Mouse (Mus musculus): Measurements from ENCODE around the gene Dnaaf5.

The Dnaaf5 gene

DNA sequence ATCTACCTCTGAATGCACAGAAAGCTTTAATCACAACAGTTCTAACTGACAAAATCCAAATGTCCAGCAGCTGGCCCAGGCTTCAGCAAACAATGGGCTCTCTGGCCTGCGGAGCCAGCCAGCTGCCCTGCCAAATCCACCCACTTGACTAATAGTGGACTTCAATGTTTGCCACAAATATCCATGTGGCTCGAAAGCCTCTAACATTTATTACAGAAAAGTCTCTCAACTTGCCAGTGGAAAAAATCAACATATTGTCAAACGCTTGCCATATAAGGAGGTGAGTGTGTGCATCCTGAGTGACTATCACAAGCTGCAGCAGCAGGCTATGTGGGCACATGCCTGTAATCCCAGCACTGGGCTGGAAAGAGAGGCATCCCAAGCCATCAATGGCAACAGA, 48.8 kb downstream of the Dnaaf5 start:
- DNase-seq (ENCODE audit: low read depth, low spot score) = no peak

DNA sequence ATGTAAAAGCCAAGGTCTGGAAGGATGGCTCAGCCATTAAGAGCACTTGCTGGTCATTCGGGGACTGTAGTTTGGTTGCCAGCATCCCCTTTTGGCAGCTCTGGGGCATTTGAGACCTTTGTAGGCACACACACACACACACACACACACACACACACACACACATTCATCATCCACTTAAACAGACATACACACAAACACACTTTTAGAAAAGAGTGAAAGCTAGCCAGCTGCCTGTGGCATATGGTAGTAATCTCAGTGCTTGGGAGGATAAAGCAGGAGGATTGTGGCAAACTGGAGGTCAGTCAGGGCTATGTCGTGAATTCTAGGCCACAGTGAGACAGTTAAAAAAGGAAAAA, 49.6 kb downstream of the Dnaaf5 start:
- DNase-seq (ENCODE audit: low read depth, low spot score) = peak; percentile 41

DNA sequence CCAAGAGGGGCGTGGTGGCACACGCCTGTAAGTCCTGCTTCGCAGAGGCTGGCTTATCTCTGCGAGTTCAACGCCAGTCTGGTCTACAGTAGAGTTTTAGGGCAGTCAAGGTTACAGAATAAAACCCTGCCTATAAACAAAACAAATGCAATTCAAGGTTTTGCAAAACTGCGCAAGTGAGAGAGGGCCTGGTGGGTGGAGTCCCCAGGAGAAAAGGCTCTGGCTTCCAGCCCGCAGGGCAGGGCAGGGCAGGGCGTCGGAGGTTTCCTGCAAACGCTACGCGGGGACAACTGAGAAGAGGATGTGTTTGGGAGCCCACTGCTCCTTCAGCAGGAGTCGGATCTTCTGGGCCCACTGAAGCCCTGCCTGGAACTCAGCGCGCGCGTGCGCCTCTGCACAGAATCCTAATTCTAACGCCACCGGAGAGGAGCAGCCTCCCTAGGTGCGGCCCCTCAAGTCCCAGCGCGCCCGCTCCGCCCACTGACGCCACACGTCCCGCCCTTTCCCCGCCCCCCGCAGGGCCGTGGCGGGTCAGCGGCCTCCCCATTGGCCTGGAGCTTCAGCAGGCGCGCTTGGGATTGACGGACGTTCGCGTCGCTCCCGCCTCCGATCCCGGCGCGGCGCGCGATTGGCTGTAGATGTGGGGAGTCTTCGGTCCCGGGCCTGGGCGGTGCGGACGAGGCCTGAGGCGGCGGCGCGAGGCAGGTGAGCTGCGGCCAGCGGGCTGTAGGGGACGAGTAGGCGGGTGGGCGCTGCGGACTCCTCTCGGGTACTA, 50.2 kb downstream of the Dnaaf5 start, which contains the start of gene Sun1:
Gene Sun1, plus strand, starts transcription at position 643 of the 775 bp plus-strand sequence.
- peak; percentile 94 for DNase-seq (ENCODE audit: low read depth, low spot score)

DNA sequence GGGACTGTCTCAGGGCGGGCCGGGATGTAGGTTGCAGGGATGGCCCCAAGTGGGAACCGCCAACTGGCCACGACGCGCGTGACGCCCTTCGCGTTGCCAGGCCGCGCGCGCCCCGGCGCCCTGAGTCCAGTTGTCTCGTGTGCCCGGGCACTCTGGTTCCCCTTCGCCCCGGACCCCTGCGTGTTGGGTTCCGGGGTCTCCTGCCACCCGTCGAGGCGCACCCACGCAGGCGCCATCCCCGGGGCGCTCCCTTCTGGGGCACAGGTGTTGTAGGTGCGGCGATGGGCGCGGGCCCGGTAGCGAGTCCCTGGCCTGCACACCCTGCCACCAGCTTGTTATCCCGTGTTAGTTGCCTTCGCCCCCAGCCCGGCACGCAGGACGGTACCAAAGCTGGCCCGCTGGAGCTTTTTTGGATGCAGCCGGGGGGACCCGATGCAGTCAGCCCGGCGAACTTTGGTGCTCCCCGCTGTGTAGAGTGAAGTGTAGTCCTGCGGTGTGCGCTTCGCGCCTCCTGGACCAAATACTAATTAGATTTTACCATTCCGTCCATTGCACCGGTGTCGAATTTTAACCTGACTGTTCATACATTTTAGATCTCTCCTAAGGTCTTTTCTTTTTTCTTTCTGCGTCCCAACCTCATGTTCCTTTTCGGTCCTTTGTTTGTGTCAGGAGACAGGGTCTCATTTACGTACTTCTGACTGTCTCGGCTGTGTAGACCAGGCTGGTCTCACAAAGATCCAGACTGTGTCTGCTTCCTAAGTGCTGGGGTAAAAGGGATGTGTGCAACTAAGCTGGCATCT, 50.9 kb downstream of the Dnaaf5 start:
- DNase-seq (ENCODE audit: low read depth, low spot score) = no peak

DNA sequence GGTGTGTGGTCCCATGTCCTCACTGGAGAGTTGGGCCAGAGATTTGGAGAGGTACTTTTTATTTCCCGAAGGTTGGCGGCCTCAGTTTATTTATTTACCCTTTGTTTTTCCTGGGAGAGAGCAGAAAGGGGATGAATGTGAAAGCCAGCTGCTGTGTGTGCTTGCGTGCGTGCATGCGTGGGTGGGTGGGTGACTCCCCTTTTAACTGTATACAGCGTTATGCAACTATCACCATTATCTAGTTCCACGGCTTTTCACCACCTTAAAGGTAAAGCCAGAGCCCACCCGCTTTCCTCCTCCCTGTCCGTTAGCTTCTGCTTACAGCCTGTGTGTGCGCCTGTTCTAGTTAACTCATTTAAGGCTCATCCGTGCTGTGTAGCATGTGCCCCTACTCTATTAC, 52.1 kb downstream of the Dnaaf5 start:
- no peak for DNase-seq (ENCODE audit: low read depth, low spot score)

DNA sequence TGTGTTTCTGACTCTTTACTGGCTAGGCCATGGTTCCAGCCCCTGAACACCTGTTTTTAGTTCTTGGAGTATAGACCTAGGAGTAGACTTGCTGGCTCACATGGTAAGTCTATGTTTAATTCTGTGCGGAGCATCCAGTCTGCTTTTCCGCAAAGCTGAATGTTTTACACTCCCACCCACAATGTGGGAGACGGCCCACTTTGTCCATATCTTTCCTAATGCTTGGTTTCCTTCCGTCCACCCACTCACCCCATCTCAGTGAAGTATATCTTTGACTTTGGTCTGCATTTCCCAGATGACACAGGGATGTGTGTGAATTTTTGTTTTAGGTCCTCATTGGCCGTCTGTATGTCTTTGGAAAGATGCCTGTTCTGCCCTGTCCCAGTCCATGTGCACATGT, 53.3 kb downstream of the Dnaaf5 start:
- no peak for DNase-seq (ENCODE audit: low read depth, low spot score)

DNA sequence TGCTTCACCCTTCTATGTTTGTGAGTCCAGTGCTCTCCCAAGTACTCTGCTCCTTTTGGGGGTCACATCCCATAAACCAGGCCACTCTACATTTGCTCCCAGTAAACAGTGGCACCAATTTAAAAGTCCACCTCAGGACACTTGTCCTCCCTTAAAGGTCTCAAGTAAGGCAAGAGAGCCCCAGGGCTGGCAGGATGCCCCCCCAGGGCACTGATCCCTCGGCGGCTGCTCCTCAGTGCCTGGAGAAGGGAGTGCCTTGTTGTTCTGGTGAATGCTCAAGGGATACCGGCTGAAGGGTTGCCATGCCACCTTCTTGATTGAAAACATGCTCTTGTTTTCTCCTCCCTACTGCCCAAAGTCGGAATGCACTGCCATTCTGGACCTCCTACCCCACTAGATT, 56.1 kb downstream of the Dnaaf5 start:
- DNase-seq (ENCODE audit: low read depth, low spot score) = no peak

DNA sequence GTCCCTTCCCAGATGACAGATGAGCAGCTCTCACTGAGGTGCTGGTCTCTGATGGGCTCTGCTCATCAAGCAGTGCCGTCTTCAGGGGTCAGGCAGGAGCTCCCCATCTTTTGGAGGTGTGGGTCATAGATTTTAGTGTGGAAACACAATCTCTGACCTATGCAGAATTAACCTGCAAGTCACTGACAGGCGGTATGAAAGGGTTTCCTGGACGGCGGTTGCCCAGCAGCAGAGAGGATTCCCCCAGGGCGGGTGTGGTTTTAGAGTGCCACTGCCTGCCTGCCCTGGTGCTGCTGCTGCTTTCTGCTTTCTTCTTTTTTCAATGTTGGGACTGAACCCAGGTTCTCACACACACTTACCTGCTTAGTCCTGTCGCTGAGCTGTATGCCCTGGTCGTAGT, 56.5 kb downstream of the Dnaaf5 start:
- no peak for DNase-seq (ENCODE audit: low read depth, low spot score)

DNA sequence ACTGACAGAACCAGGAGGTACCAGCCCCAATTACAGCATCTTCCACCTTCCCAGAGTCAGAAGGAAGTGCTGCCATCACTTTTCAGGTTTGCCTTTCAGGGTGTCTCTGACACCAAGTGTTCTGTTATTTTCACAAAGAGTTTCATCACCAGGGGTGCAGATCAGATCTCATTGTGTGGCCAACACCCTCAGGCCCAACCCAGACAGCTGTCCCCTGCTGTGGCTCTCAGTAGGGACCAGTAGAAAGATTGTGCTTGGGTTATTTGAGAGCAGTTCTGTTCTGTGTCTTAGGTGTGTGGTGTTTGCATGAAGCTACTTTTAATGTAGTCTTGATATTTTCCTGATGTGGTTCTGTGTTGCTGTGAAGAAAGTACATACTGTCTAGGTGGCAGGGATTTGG, 58.2 kb downstream of the Dnaaf5 start:
- DNase-seq (ENCODE audit: low read depth, low spot score) = no peak

DNA sequence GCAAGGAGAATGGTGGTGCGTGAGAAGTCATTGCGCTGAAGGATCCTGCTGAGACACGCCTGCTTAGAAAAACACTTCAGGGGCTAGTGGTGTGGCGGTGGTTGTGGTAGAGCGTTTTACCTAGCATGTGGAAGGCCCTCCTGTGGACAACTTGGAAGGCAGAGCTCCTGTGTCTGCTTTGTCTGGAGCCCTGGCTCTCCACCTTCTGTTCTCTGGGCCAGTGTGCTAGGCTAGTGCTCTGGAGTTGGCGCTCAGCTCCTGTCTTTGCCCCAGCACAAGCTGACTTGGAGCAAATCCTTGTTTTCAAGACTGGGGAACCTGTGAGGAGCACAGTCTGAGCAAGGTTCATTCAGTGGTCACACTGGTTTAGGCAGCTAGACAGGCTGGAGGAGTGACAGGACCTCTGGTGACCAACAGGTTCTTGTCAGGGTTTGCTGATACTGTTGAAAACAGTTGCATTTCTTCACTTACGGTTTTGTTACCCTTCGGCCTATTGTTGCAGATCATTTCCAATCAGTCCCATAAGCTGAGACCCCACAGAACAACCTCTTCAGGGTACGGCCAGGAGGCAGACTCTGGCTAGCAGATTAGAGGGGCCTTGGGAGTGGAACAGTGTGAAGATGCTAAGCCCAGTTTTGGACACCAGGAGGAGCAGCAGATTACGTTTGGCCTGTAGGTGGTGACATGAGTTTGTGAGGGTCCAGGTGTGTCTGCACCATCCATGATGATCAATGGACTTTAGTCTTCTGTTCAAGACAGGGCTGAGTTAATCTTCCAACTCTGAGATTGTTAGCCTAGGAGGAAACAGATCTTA, 59.1 kb downstream of the Dnaaf5 start:
- no peak for DNase-seq (ENCODE audit: low read depth, low spot score)

DNA sequence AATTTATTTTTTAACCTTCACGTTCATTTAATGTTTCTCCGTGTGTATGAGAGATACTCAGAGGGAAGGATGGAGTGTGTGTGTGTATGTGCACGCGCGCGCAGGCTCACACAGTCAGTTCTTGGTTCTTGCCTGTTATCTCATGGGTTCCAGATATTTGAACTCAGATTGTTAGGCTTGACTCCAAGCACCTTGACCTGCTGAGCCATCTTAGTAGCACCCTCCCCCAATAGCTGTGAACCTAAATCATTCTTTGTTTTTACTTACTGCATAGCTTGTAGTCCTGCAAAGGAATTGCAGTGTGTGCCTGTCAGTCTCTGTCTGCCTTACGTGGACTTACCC, 59.6 kb downstream of the Dnaaf5 start:
- no peak for DNase-seq (ENCODE audit: low read depth, low spot score)

DNA sequence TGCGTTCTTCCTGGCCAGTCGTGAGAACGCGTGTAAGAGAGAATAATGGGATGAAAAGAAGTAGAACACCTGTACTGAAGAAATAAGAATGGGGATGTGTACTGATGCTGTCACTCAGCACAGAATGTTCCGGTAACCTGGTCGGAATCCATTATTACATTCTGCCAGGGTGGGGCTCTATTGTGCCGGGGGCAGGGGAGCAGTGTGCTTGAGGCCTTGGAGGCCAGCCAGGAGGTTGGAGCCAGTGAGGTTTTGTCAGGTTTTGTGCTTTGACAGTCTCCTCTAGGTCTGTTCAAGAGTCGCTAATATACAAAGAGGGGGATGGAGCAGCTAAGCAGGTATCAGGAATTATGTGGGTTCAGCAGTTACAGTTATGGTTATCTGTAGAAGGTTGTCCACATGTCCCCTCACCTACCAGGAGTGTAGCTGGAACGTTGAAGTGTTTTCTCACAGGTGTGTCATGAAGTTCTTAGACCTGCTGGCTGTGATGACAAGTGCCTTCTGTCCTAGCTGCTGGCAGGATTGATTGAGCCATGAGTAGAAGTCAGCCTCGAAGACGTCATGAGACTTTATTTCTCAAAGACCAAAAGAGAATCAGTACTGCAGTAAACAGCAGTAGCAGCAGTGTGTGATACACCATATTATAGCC, 61.8 kb downstream of the Dnaaf5 start:
- DNase-seq (ENCODE audit: low read depth, low spot score) = no peak

DNA sequence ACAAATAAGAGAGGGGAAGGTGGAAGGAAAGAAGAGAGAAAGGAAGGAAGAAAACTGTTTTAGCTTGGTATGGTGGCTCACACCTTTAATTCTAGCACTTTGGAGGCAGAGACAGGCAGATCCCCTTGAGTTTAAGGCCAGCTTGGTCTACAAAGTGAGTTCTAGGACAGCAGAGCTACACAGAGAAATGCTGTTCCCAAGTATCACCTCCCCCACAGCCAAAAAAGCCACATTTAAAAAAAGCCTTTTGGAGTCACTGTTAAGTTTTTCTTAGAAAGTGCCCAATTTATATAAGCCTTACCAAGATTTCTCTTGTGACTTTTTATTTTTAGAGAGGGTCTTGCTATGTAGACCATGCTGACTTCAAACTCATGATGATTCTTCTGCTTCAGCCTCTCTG, 64.3 kb downstream of the Dnaaf5 start:
- no peak for DNase-seq (ENCODE audit: low read depth, low spot score)

DNA sequence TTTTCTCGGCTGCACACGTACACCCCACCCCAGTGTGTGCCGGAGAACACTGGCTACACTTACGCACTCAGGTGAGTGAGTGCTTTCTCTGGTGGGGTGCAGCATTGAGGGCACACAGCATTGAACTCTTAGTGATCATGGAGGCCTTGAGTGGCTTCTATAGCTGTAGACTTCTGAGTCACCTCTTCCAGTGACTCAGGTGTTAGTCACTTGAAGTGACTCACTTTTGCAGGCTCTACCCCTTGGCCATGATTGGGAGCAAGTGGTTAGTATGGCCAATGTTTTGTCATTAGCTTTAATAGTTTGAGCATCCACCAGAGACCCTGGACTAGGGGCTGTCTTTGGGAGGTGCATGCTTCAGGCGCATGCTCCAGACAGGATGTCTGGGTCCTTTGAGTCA, 65.2 kb downstream of the Dnaaf5 start:
- no peak for DNase-seq (ENCODE audit: low read depth, low spot score)

DNA sequence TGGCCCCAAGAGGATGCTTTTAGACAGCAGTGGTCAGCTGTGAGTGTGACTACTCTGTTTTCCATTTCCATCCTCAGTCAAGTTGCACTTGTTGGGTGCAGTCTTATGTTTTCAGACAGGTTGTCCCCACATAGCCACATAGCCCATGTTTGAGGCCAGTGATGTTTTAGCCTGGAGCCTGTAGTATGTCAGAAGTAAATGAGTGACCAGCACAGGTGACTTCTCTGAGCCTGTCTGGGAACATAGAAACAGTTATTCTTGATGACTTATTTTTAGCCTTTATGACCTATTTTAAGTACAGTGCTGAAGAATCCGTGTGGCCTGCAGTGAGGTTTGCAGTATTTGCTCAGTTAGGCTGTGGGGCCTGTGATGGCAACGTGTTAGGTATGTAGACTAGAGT, 66.1 kb downstream of the Dnaaf5 start:
- no peak for DNase-seq (ENCODE audit: low read depth, low spot score)

DNA sequence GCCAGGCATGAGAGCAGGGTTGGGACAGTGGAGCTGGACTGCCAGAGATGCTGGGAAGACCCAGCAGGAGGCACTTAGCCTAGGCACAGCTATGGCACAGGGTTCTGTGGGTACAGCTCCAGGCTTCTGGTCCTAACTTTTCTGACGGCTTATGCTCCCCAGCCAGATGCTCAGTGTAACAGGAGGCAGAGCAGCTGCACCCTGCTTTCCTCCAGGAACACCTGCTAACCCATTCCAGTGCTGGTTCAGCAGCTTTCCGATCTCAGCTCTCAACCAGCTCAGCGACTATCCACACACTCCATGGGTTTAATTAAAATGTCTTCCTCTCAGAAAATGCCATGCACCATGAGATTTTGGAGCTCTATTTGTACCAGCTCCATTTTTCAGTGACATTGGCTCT, 66.8 kb downstream of the Dnaaf5 start:
- no peak for DNase-seq (ENCODE audit: low read depth, low spot score)

DNA sequence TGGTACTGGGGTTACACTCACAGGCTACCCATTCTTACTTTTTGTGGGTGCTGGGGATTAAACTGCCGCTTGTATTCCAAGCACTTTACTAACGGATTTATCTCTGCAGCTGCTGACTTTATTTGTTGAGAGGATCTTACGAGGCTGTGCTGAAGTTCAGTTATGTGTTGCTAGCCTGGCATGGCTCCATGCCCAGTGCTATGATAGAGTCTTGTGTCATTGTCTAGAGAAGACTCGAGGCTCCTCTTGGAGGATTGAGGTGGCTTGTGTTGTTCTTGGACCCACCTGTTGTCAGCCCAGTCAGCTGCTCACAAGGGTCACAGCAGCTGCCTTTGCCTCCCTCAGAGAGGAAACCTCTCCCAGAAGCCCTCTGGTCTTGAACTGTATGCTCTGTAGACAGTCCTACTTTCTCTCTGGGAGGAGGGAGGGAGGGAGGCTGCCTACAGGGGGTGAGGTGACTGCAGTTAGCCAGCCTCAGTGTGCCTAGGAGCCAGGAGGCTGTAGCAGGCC, 70.0 kb downstream of the Dnaaf5 start:
- no peak for DNase-seq (ENCODE audit: low read depth, low spot score)

DNA sequence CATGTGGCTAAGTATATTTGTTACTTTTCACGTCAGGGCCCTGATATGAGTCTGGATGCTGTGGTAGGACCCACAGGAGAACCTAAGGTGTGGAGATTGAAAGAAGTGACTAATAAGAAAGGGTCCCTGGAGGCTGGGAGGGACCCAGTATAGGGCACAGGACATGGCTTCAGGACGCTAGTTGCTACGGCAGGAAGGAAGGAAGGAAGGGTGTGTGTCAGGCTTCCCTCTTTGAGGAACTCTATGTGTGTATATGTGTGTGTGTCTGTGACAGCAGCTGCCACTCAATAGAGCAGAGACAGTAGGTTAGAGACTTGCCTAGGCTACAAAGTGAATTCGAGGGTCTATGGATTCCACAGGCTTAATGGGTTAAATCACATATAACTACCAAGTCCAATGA, 70.6 kb downstream of the Dnaaf5 start:
- no peak for DNase-seq (ENCODE audit: low read depth, low spot score)

DNA sequence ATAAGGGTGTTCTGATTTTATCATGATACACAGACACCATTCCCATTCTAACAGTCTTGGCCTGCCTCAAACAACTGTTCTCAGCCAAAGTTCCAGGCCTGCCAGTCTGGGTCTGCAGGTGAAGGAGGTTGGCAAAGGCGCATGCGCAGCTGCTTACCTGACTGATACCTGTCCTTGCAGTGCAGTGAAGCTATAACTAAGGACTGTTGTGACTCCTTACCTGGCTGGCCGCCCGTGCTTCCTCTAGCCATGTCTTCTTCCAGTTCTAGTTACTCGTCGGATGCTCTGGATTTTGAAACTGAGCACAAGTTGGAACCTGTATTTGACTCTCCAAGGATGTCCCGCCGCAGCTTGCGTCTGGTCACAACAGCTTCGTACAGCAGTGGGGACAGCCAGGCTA, 73.3 kb downstream of the Dnaaf5 start:
- no peak for DNase-seq (ENCODE audit: low read depth, low spot score)

DNA sequence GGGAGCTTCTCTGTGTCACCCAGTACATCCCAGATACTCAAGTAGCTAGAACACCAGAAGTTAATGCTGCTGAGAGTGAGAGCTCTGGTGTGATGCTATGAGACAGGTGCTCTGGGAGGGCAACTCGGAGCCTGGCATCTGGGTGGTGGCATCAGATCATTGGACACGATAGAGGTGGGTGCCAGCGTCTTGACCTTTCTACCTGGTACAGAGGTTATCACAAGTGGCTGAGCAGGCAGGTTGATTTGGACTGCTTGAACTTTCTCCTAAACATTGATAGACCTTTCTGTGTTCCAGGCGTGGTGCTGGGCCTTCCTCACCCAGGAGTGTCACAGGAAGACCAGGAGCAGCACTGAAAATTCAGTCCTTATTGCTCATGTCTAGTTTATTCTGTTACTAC, 77.2 kb downstream of the Dnaaf5 start:
- DNase-seq (ENCODE audit: low read depth, low spot score) = no peak

DNA sequence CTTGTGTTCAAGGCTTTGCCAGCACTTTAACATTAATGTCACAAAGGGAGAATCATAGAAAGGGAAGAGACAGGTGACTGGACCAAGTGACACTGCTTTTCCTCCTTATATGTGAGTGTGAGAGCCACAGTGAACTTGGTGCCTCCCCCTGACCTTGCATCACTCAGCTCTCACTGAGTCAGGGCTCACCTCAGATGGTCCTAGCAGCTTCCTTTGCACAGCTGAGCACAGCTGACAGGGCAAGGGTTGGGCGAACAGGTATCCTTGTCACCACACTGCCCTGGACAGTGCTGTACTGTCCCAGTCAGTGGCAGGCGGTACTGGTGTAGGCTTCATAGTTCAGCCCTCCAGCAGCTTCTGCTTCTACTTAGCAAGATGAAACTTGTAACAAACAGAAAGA, 77.6 kb downstream of the Dnaaf5 start:
- no peak for DNase-seq (ENCODE audit: low read depth, low spot score)

DNA sequence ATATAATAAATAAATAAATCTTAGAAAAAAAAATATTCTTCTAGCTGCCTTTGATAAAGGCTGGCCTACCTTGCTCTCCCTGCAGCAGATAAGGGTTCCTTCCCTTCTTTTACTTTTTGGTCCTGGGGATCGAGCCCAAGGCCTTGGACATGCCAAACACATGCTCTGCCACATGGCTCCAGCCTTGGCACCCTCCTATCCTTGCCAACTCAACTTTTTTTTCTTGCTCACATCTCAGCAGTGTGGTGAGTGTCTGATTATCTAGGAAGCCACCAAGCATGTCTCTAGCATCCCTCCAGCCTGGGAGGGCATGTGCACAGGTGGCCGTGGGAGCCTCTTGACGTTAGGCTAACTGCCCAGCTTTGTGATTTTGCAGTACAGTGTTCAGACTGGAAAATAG, 78.3 kb downstream of the Dnaaf5 start:
- no peak for DNase-seq (ENCODE audit: low read depth, low spot score)
